Mouse (Mus musculus) kidney, adult 2 months (tissue): Measurements from ENCODE around the gene Nostrin. TPM values are rescaled to one million over a fixed set of nuclear protein-coding genes. Genes with fewer than 3 reads are reported as not detected.

Experiments
- DNase-seq: peaks from one replicate; pipeline ENCODE4 v3.0.0; 2021
- H3K27ac ChIP-seq: fragments of 200-500 bp; 2 replicates; pipeline ENCODE4 v1.5.1; 2012; ENCODE audit warnings: low read depth, low read length, control low read depth, inconsistent platforms; ENCODE audit not compliant: insufficient read depth
- H3K27me3 ChIP-seq: fragments of 200-500 bp; replicated peaks from 2 replicates; pipeline ENCODE4 v1.6.1; 2012; ENCODE audit warnings: mild to moderate bottlenecking, moderate library complexity, low read length, inconsistent platforms; ENCODE audit not compliant: control insufficient read depth, insufficient read depth
- H3K36me3 ChIP-seq: fragments of 200-500 bp; 2 replicates; pipeline ENCODE4 v1.6.1; 2012; ENCODE audit warnings: mild to moderate bottlenecking, moderate library complexity, low read length, inconsistent platforms; ENCODE audit not compliant: control insufficient read depth, insufficient read depth
- H3K4me1 ChIP-seq: fragments of 200-500 bp; 2 replicates; pipeline ENCODE4 v1.6.1; 2011; ENCODE audit warnings: low read length; ENCODE audit not compliant: control insufficient read depth, insufficient read depth
- H3K4me3 ChIP-seq: fragments of 200-500 bp; 2 replicates; pipeline ENCODE4 v1.5.1; 2011; ENCODE audit warnings: mild to moderate bottlenecking, low read depth, low read length, control low read depth; ENCODE audit not compliant: insufficient read depth
- CTCF ChIP-seq: fragments of 200-500 bp; conservative IDR thresholded peaks from 2 replicates; pipeline ENCODE4 v1.5.1; 2011; ENCODE audit warnings: low read depth, mild to moderate bottlenecking, control low read depth, low read length, moderate library complexity, mixed read lengths; ENCODE audit not compliant: insufficient read depth, insufficient read length
- POLR2A ChIP-seq: fragments of 200-500 bp; IDR thresholded peaks from one replicate; pipeline ENCODE4 v1.6.1; 2011; ENCODE audit warnings: low read depth, low read length, control low read depth
- WGBS: fragments of 180-500 bp; shearing (Covaris S2); methylation state at CpG from one replicate; pipeline ENCODE4 v1.1.7; 2018; 5-methylcytosine and 5-hydroxymethylcytosine counted together
- polyA plus RNA-seq: library from polyadenylated mRNA; depleted of rRNA; stranded (reverse); fragments of >200 nt; gene quantifications from 2 replicates; pipeline ENCODE4 v1.2.3, GENCODE M21; 2012

Gene Nostrin
- polyA plus RNA-seq, 1 experiment = 1.0 TPM

DNA sequence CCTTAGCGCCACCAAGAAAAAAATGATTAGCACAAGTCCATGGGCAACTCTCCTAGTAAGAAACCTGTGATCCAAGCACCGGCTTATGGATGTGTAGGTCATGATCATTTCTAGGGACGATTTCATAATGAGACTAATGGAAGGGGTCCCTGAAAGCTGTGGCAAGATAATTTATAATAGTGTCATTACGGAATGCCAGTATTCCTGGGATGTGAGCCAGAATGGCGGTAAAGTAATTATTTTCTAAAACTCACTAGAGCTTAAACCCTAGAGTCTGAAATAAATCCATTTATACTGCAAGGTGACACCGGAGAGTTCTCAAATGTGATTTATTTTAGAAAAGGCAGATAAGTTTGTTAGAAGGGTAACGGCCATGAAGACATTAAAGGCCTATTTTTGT lies 79.6 kb downstream of the Nostrin start:
- no peak overlapping the region for H3K27ac ChIP-seq
- TF ChIP-seq CTCF (no peak), POLR2A (no peak)
- no peaks in the 10 kb centered on the region for H3K4me1 ChIP-seq
- 29% methylated on average over 7 of the region's 7 CpGs for WGBS
- H3K4me3 ChIP-seq = no peak overlapping the region
- peak; percentile 20 for DNase-seq
- H3K27me3 ChIP-seq = no peaks in the 10 kb centered on the region
- no peaks in the 10 kb centered on the region for H3K36me3 ChIP-seq

DNA sequence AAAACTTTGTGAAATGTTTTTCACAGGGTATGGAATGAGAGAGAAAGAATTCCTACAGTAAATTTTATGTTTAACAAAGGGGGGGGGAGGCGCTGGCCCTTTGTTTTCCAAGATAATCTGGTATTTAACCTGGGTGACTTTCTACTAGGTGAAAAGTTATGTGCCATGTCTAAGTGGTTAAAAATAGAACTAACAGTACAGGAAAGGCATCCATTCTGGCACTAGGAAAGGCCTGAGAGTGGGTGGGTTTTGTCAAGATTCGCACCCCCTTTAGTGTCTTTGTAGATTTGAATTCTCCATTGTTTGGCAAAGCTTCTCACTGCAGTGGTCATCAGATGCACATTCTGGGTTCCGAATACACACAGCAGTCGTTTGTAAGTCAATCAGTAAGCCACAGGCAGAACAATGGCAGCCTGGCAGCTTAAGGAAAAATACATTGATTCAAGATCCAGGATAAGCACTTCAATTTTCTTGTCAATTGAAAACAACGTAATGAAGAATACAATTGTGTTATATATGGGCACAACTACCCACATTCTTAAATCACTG lies 86.3 kb downstream of the Nostrin start:
- DNase-seq = no peak
- Histone ChIP-seq H3K4me1 (no peaks in the 10 kb centered on the region), H3K4me3 (no peak overlapping the region), H3K27ac (no peak overlapping the region), H3K36me3 (no peaks in the 10 kb centered on the region), H3K27me3 (no peaks in the 10 kb centered on the region)
- TF ChIP-seq POLR2A = no peak
- no peak for TF ChIP-seq CTCF
- 72% methylated on average over 5 of the region's 5 CpGs for WGBS

DNA sequence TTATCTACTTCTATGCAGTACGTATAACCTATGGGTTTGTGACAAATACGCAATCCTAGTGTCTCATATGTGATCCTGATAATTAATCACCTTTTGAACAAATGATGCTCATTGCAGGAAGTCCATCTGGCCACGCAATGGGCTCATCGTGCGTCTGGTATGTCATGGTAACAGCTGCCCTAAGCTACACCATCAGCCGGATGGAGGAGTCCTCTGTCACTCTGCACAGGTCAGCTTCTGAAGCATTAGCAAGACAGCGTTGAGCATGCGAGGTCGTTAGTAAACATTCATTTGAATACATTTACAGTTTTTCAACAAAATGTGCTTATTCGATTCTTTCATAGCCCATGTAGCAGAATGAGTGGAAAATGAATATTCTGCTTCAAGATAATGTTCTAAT lies 87.2 kb downstream of the Nostrin start:
- Histone ChIP-seq H3K36me3 (no peaks in the 10 kb centered on the region), H3K4me3 (no peak overlapping the region), H3K27ac (no peak overlapping the region), H3K4me1 (no peaks in the 10 kb centered on the region), H3K27me3 (no peaks in the 10 kb centered on the region)
- 87% methylated on average over 10 of the region's 10 CpGs for WGBS
- no peak for DNase-seq
- TF ChIP-seq POLR2A = no peak
- TF ChIP-seq CTCF = no peak

DNA sequence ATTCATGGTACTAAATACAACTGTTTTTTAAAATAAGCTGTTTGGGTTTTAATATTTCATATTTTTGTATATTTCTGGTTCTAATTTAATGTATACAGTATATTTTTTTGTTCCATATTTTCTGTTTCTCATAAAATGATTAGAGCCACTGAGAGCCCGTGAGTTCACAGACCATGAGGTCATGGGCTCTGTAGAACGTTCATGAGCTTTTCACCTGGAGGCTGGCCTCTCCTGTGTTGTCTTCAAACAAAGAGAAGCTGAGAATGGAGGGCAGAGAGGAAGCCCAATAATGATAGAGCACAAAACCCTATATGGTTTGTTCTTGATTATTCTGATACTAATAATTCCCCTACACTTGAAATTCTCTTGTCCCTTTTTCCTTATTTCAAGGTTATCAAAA lies 89.1 kb downstream of the Nostrin start:
- 67% methylated on average over 2 of the region's 2 CpGs for WGBS
- DNase-seq = no peak
- no peaks in the 10 kb centered on the region for H3K27me3 ChIP-seq
- no peak overlapping the region for H3K27ac ChIP-seq
- H3K4me1 ChIP-seq = no peaks in the 10 kb centered on the region
- H3K4me3 ChIP-seq = no peak overlapping the region
- no peaks in the 10 kb centered on the region for H3K36me3 ChIP-seq
- TF ChIP-seq CTCF (no peak), POLR2A (no peak)

DNA sequence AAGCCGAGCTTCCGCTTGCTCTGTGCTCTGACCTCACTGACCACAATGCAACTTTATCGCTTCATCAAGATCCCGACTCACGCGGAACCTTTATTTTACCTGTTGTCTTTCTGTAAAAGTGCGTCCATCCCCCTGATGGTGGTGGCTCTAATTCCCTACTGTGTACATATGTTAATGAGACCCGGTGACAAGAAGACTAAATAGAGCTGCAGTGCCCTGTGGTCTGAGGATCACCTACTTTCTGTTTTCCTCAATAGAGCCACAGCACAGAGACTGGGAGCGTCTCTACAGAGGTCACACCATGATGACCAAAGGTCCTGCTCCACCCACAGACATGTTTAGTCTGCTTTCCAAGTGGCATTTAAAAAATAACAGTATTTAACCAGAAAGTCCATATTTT lies 91.3 kb downstream of the Nostrin start:
- WGBS = 91% methylated on average over 9 of the region's 9 CpGs
- Histone ChIP-seq H3K27ac (no peak overlapping the region), H3K27me3 (no peaks in the 10 kb centered on the region), H3K4me3 (no peak overlapping the region), H3K4me1 (no peaks in the 10 kb centered on the region; the same call in 1 of the 2 replicates), H3K36me3 (no peaks in the 10 kb centered on the region)
- TF ChIP-seq POLR2A (no peak), CTCF (no peak)
- no peak for DNase-seq

DNA sequence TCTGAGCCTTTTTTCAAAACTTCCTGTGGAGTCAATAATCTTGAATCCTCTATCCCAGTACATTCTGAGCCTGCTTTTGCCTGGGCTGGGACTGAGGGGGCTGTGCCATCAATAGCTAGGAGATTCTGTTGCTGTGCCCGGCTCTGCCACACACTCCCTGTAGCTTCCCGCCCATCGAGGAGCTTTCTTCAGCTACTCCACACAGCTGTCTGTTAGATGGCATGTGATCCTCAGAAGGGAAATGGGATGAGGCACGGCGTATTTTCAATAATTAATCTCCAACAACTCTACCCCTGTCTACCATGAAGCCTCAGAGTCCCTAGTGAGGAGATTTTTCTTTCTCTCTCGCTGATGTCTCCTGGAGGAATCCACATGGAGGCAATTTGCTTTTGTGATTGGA lies 93.0 kb downstream of the Nostrin start:
- Histone ChIP-seq H3K4me1 (no peaks in the 10 kb centered on the region; the same call in 1 of the 2 replicates), H3K4me3 (no peak overlapping the region), H3K27ac (no peak overlapping the region), H3K27me3 (no peaks in the 10 kb centered on the region), H3K36me3 (no peaks in the 10 kb centered on the region)
- TF ChIP-seq CTCF (no peak), POLR2A (no peak)
- no peak for DNase-seq
- WGBS = 73% methylated on average over 6 of the region's 6 CpGs

DNA sequence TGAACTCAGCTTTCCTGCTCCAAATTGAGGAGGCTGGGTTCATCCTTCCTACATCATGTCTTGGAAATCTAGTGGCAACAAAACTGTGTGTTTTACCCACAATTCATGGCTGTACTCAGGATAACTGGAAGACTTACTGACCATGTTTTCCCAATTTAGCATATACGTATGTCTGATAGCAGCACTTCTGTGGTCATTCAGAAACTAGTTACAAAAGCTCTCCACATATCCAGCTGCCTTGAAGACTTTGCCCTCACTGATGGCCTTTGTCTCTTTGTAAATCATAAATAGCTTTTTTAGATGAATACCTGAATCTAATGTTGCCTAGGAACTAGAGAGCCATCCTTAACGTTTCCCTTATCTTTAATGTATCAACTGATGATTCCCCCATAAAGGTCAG lies 94.5 kb downstream of the Nostrin start:
- Histone ChIP-seq H3K27me3 (no peaks in the 10 kb centered on the region), H3K4me3 (no peak overlapping the region), H3K4me1 (no peaks in the 10 kb centered on the region; the same call in 1 of the 2 replicates), H3K36me3 (no peaks in the 10 kb centered on the region), H3K27ac (no peak overlapping the region)
- TF ChIP-seq POLR2A = no peak
- DNase-seq = no peak
- WGBS = 57% methylated on average over 2 of the region's 2 CpGs

DNA sequence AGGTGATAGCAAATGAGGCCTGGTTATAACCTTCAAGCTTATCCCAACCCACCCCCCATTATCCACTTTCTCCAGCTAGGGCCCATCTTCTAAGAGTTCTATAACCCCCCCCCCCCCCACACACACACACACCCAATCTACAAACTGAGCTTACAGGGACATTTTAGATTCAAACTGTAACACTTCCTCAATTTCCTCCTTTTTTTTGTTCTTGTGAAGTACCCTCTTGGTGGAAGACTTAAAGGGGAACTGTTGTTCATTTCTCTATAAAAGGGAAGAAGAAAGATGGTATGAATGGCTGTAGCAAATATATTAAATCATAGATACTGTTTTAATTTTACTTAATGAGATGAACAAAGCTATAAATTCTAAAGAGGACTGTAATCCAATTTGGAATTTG lies 96.5 kb downstream of the Nostrin start:
- no peak for DNase-seq
- no peak for TF ChIP-seq POLR2A
- TF ChIP-seq CTCF = no peak
- Histone ChIP-seq H3K4me1 (no peaks in the 10 kb centered on the region; the same call in 1 of the 2 replicates), H3K27me3 (no peaks in the 10 kb centered on the region), H3K27ac (no peak overlapping the region), H3K4me3 (no peak overlapping the region), H3K36me3 (no peaks in the 10 kb centered on the region)
